Mouse (Mus musculus) heart, embryonic 16.5 days (tissue): ENCODE measurements around the gene Bsx. TPM values are rescaled to one million over a fixed set of nuclear protein-coding genes. Genes with fewer than 3 reads are reported as not detected.

ENCODE experiments used
- ATAC-seq: fragments of 200-750 bp; cut with Nextera tagmentation; replicated peaks from 2 replicates; pipeline ENCODE4 v1.8.0; 2017; ENCODE audit warnings: moderate number of reproducible peaks; ENCODE audit not compliant: insufficient read depth, low FRiP score; ENCODE audit errors: extremely low read depth
- H3K27ac ChIP-seq: fragments of 300-500 bp; sonication (generic); 2 replicates; pipeline ENCODE4 v1.5.1; 2014; ENCODE audit warnings: mild to moderate bottlenecking, low read length, control low read depth, moderate library complexity
- H3K27me3 ChIP-seq: fragments of 300-500 bp; sonication (generic); 2 replicates; pipeline ENCODE4 v1.6.1; 2014; ENCODE audit warnings: low read length, mixed read lengths; ENCODE audit not compliant: control insufficient read depth, insufficient read depth
- H3K36me3 ChIP-seq: fragments of 300-500 bp; sonication (generic); 2 replicates; pipeline ENCODE4 v1.6.1; 2014; ENCODE audit not compliant: control insufficient read depth, insufficient read depth
- H3K4me1 ChIP-seq: fragments of 300-500 bp; sonication (generic); 2 replicates; pipeline ENCODE4 v1.6.1; 2014; ENCODE audit warnings: low read length, mixed read lengths; ENCODE audit not compliant: control insufficient read depth, insufficient read depth
- H3K4me2 ChIP-seq: fragments of 300-500 bp; sonication (generic); 2 replicates; pipeline ENCODE4 v1.6.1; 2014; ENCODE audit warnings: low read depth, mild to moderate bottlenecking, control low read depth, low read length
- H3K4me3 ChIP-seq: fragments of 300-500 bp; sonication (generic); 2 replicates; pipeline ENCODE4 v1.5.1; 2014; ENCODE audit warnings: mild to moderate bottlenecking, control low read depth, low read length
- H3K9ac ChIP-seq: fragments of 300-500 bp; sonication (generic); 2 replicates; pipeline ENCODE4 v1.6.1; 2014; ENCODE audit warnings: low read length, control low read depth
- H3K9me3 ChIP-seq: fragments of 300-500 bp; sonication (generic); replicated peaks from 2 replicates; pipeline ENCODE4 v1.6.1; 2016; ENCODE audit warnings: low read length; ENCODE audit not compliant: control insufficient read depth
- WGBS: fragments of 180-500 bp; shearing (Covaris S2); extraction: QIAGEN DNeasy Blood & Tissue Kit; methylation state at CpG from one replicate; pipeline ENCODE4 v1.1.7; 2014; 5-methylcytosine and 5-hydroxymethylcytosine counted together
- polyA plus RNA-seq: library from polyadenylated mRNA; unstranded; fragments of >200 nt; fragmentation: Nextera tagmentation; extraction: Ambion mirVana; gene quantifications from 2 replicates; pipeline ENCODE4 v1.2.1, GENCODE M21; 2015

Gene Bsx
- polyA plus RNA-seq, 1 experiment from 2014 or later: not detected

DNA sequence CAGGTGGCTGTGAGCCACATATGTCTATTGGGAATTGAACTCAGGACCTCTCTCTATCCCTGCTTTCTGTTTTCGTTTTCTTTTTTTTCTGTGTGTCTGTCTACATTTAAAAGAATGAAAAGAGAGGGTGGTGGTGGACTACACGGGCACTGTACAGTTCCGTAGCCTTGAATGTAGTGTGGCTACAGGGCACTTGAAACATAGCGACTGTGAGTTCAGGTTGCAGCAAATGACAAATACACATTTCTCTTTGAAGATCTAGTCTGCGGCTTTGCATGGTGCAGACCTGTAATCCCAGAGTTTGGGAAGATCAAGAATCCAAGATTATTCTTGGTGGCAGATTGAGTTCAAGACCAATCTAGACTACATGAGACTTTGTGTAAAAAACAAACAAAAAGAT lies 3.6 kb upstream of the Bsx start:
- Histone ChIP-seq H3K27me3 (peaks cover 68% of the 10 kb centered on the region), H3K9ac (no peak overlapping the region), H3K36me3 (no peaks in the 10 kb centered on the region), H3K4me3 (no peak overlapping the region), H3K4me2 (no peak overlapping the region), H3K9me3 (no peaks in the 10 kb centered on the region), H3K4me1 (0 out of 2 replicates have a peak, but pooled peaks cover 2% of the 10 kb centered on the region), H3K27ac (no peak overlapping the region)
- no peak for ATAC-seq
- WGBS: 81% methylated on average over 5 of the region's 5 CpGs

DNA sequence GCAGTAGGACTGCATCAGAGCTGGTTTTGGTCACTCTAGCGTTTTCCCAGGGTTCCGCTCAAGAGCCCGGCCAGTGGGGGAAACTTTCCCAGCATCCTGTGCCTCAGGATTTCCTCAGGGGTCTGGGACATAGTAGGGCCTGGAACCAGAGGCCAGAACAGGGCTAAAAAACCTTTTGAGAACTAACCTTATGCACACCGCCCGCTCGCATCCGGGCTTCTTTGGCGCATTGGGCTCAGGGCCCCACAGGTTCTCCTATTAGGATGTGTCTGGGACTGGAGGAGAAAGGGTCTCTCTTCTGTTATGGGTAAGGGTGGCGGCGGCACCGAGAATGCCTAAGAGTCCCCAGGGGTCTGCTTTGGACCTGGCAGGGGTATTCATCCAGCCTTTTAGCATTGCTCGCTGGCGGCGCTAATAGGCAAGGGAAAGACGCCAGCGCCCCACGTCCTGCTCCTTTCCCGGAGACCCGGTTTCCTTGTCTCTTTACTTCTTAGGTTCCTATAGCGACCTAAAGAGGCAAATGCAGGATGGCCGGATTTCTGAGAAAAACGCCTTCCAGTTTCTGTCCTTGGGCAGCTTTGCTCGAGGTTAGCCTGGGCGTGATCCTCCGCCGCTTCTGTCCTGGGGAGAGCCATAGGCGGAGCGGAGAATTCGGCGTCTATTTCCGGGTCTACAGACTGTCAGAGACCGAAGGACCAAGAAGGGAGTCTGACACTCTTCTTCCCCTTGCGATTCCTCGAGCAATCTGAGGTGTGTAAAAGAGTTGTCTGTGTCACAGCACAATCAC lies 2.4 kb upstream of the Bsx start:
- H3K4me3 ChIP-seq: peak overlapping the region; percentile 32
- H3K27me3 ChIP-seq: peaks cover 77% of the 10 kb centered on the region
- peak overlapping the region; percentile 49 for H3K4me2 ChIP-seq
- H3K9me3 ChIP-seq: no peaks in the 10 kb centered on the region
- 0 out of 2 replicates have a peak, but pooled peaks cover 2% of the 10 kb centered on the region for H3K4me1 ChIP-seq
- no peaks in the 10 kb centered on the region for H3K36me3 ChIP-seq
- no peak for ATAC-seq
- WGBS: 3% methylated on average over 34 of the region's 34 CpGs
- H3K27ac ChIP-seq: no peak overlapping the region
- H3K9ac ChIP-seq: no peak overlapping the region

DNA sequence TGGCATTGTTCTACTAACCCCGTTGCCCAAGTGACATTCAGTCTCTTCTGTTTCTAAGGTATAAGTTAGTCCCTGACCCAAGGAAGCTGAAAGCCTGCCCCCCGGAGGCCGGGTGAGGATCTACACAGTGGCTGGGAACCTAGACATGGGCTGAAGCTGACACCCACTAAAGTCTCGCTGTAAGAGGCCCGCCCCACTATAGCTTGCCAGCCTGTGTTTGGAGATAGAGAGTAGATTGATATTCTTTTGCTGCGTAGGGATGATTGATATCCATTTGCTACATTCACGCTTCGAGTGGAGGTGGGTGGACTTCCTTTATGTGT lies 1.8 kb upstream of the Bsx start:
- Histone ChIP-seq H3K9me3 (no peaks in the 10 kb centered on the region), H3K4me2 (peak overlapping the region; percentile 49)

DNA sequence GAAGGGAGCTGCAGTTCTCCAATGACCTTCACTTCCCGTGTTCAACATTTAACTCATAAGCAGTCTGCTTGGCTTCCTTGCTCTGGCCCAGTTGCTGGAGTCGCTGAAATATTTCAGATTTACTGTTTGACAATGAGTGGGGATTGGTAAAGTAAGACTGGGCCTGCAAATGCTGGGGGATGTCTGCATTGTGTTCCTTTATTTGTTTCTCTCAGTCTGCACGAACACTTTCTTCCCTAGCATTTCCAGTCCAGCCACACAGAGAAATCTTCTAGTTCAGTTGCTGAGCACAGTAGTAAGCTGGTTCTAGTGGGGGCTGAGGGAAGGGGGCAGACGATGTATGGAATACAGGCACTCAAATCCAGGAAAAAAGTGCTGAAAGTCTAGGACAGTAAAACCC lies 1.0 kb downstream of the Bsx start:
- no peak overlapping the region for H3K27ac ChIP-seq
- peaks cover 95% of the 10 kb centered on the region for H3K27me3 ChIP-seq
- no peaks in the 10 kb centered on the region for H3K36me3 ChIP-seq
- ATAC-seq: no peak
- H3K4me3 ChIP-seq: no peak overlapping the region
- WGBS: 7% methylated on average over 4 of the region's 4 CpGs
- 0 out of 2 replicates have a peak, but pooled peaks cover 7% of the 10 kb centered on the region for H3K4me1 ChIP-seq
- no peak overlapping the region for H3K9ac ChIP-seq
- H3K9me3 ChIP-seq: no peaks in the 10 kb centered on the region
- H3K4me2 ChIP-seq: no peak overlapping the region

More for the DNA sequence above, 1.8 kb upstream of the Bsx start:
- 12% methylated on average over 8 of the region's 8 CpGs for WGBS
- no peak for ATAC-seq
- H3K27ac ChIP-seq: no peak overlapping the region
- H3K4me1 ChIP-seq: 0 out of 2 replicates have a peak, but pooled peaks cover 2% of the 10 kb centered on the region
- H3K4me3 ChIP-seq: peak overlapping the region; percentile 32
- H3K27me3 ChIP-seq: peaks cover 82% of the 10 kb centered on the region
- H3K9ac ChIP-seq: no peak overlapping the region
- H3K36me3 ChIP-seq: no peaks in the 10 kb centered on the region

DNA sequence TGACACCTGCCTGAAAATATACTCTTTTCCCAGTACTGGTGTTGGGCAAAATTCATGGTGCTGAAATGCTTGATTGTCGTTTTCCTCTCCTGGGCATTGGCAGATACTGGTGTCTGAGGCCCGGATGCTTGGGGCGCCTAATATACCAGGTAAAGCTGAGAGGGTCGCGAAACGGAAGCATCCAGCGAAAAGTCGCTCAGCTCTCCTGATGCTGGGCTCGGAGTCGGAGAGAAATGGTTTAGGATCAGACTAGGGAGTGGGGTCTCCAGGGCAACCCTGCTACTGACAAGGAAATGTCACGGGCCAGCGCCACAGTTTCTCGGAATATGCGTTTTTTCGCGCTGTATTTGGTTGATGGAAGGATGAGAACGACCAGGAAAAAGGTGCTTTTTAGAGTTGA lies 1.5 kb downstream of the Bsx start:
- WGBS: 3% methylated on average over 17 of the region's 17 CpGs
- Histone ChIP-seq H3K27ac (no peak overlapping the region), H3K9ac (no peak overlapping the region), H3K36me3 (no peaks in the 10 kb centered on the region), H3K27me3 (peaks cover 95% of the 10 kb centered on the region), H3K4me3 (no peak overlapping the region), H3K4me2 (no peak overlapping the region), H3K9me3 (no peaks in the 10 kb centered on the region), H3K4me1 (0 out of 2 replicates have a peak, but pooled peaks cover 7% of the 10 kb centered on the region)
- no peak for ATAC-seq

DNA sequence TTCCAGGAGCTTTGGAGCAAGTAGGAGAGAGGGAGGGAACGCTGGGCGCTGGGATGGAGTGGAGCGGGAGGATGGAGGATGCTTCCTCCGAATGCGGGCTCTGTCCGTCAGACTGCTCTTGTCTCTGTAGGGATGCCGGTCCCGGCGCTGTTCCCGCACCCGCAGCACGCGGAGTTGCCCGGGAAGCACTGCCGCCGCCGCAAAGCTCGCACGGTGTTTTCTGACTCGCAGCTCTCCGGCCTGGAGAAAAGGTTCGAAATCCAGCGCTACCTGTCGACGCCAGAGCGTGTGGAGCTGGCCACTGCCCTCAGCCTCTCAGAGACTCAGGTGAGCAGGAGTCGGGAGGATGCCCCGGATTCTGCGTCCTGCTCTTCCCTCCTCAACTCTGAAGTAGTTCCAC lies 2.2 kb downstream of the Bsx start:
- ATAC-seq: no peak
- no peak overlapping the region for H3K27ac ChIP-seq
- no peaks in the 10 kb centered on the region for H3K9me3 ChIP-seq
- 0 out of 2 replicates have a peak, but pooled peaks cover 7% of the 10 kb centered on the region for H3K4me1 ChIP-seq
- no peak overlapping the region for H3K4me2 ChIP-seq
- no peaks in the 10 kb centered on the region for H3K36me3 ChIP-seq
- no peak overlapping the region for H3K9ac ChIP-seq
- WGBS: 2% methylated on average over 29 of the region's 29 CpGs
- no peak overlapping the region for H3K4me3 ChIP-seq
- H3K27me3 ChIP-seq: peaks cover 97% of the 10 kb centered on the region

DNA sequence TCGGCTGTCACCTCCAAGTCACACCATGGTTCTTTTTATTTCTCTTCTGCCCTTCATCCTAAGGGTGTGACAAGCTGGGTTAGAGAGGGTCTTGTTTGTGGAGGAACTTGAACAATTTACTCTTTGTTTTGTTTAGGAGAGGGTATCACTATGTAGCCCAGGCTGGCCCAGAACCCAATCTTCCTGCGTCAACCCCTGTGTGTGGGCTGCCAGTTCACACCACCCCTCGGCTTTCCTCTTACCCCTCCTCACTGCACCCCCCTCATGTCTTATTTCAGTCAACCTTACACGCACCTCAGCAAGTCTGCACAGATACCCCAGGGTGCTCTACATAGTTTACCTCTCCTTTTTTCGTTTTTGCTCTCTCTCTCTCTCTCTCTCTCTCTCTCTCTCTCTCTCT lies 2.8 kb downstream of the Bsx start:
- H3K27me3 ChIP-seq: peaks cover 96% of the 10 kb centered on the region
- no peak overlapping the region for H3K4me3 ChIP-seq
- H3K36me3 ChIP-seq: no peaks in the 10 kb centered on the region
- H3K9me3 ChIP-seq: no peaks in the 10 kb centered on the region
- WGBS: 6% methylated on average over 5 of the region's 5 CpGs
- H3K4me2 ChIP-seq: no peak overlapping the region
- ATAC-seq: no peak
- H3K4me1 ChIP-seq: 0 out of 2 replicates have a peak, but pooled peaks cover 7% of the 10 kb centered on the region
- H3K27ac ChIP-seq: no peak overlapping the region
- H3K9ac ChIP-seq: no peak overlapping the region

DNA sequence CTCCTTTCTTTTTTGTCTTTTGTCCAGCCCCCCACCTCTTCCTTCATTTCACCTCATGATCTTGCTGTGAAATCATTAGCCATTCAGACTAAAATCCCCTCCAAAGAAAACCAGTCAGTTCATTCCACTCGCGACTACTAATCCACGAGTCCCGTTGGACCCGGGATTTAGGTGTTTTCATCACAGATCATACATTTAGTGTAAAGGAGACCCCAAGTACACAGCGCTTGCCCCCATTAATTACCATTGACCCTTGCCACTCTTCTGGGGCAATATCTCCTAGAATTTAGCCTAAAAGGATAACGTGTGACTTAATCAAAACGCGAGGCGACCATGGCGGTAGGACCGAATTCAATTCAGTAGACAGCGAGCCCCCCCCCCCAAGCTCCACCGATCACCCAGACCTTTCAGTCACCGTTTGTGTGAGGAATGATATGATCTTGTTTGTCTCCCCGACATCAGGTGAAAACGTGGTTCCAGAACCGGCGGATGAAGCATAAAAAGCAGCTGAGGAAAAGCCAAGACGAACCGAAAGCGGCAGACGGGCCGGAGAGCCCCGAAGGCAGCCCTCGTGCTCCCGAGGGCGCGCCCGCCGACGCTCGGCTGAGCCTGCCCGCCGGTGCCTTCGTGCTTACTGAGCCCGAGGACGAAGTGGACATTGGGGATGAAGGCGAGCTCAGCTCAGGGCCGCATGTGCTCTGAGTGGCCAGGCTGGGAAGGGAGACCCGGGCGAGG lies 3.4 kb downstream of the Bsx start:
- Histone ChIP-seq H3K4me2 (peak overlapping the region; percentile 58), H3K9ac (no peak overlapping the region), H3K4me1 (0 out of 2 replicates have a peak, but pooled peaks cover 7% of the 10 kb centered on the region), H3K36me3 (no peaks in the 10 kb centered on the region), H3K27ac (no peak overlapping the region), H3K9me3 (no peaks in the 10 kb centered on the region), H3K27me3 (peaks cover 94% of the 10 kb centered on the region), H3K4me3 (peak overlapping the region; percentile 44)
- no peak for ATAC-seq
- WGBS: 1% methylated on average over 42 of the region's 42 CpGs

DNA sequence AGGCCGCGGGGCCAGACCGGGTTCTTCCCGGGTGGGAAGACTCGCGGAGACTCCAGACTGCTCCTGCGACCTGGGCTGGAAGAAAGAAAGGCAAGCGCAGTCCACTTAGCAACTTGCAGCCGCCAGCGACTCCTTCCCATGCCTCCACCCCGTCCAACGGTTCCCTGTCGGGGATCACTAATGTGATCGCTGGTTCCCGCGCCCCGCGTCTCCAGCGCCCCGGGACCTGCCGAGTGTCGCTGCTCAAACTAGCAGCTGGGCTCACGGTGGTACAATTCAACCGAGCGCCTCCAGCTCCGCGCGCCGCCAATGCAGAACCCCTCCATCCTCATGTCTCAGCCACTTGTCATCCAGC lies 3.9 kb downstream of the Bsx start:
- Histone ChIP-seq H3K27me3 (peaks cover 94% of the 10 kb centered on the region), H3K36me3 (no peaks in the 10 kb centered on the region), H3K4me2 (peak overlapping the region; percentile 58), H3K9me3 (no peaks in the 10 kb centered on the region), H3K4me1 (0 out of 2 replicates have a peak, but pooled peaks cover 7% of the 10 kb centered on the region), H3K27ac (no peak overlapping the region), H3K9ac (no peak overlapping the region), H3K4me3 (peak overlapping the region; percentile 44)
- under 1% methylated on average over 29 of the region's 29 CpGs for WGBS
- ATAC-seq: no peak
